Mouse (Mus musculus) left cerebral cortex, adult 8-10 months (tissue): ENCODE data around the gene Grk3. TPM values are rescaled to one million over a fixed set of nuclear protein-coding genes. Genes with fewer than 3 reads are reported as not detected.

ENCODE experiments used
- DNase-seq, 2 experiments: peaks; one replicate each; pipeline ENCODE4 v3.0.0; 2022; ENCODE audit warnings: low spot score in 2 of 2
- total RNA-seq, 4 experiments: library from RNA; stranded (reverse); gene quantifications; 2 replicates each; pipeline ENCODE4 v1.2.4; 2022

Grk3 gene
- 10 to 100 TPM; 72.3 to 87.3 (median 75.4) TPM for total RNA-seq

- no peak for DNase-seq
Measured at GRCm38 (mm10) chr5:113015236-113016061, at the start of gene Grk3. Grk3 (minus strand) TSS chr5:113015791.

- peak; percentile 33 to 70 for DNase-seq
Measured at GRCm38 (mm10) chr5:113054308-113054707, 38.7 kb upstream of the Grk3 start.

- DNase-seq = no peak
Measured at GRCm38 (mm10) chr5:113050581-113051185, 35.1 kb upstream of the Grk3 start.

GRCm38 (mm10) chr5:113049876-113050275 is 34.3 kb upstream of the Grk3 start:
- peak in 1 of 2 experiments; percentile 29 for DNase-seq

GRCm38 (mm10) chr5:113045511-113046273 is 30.1 kb upstream of the Grk3 start:
- DNase-seq = peak in 1 of 2 experiments; percentile 66

GRCm38 (mm10) chr5:113043531-113043930 is 27.9 kb upstream of the Grk3 start:
- peak in 1 of 2 experiments; percentile 73 for DNase-seq

GRCm38 (mm10) chr5:113041567-113042071 is 26.0 kb upstream of the Grk3 start:
- DNase-seq = peak in 1 of 2 experiments; percentile 75

- peak in 1 of 2 experiments; percentile 47 for DNase-seq
Measured at GRCm38 (mm10) chr5:113040776-113041175, 25.2 kb upstream of the Grk3 start.

GRCm38 (mm10) chr5:113038601-113039000 is 23.0 kb upstream of the Grk3 start:
- DNase-seq = no peak

- no peak for DNase-seq
Measured at GRCm38 (mm10) chr5:113035094-113036047, 19.8 kb upstream of the Grk3 start.

- DNase-seq = no peak
Measured at GRCm38 (mm10) chr5:113031201-113031754, 15.7 kb upstream of the Grk3 start.

- no peak for DNase-seq
Measured at GRCm38 (mm10) chr5:113030082-113030481, 14.5 kb upstream of the Grk3 start.

- no peak for DNase-seq
Measured at GRCm38 (mm10) chr5:113026706-113027105, 11.1 kb upstream of the Grk3 start.

GRCm38 (mm10) chr5:113024154-113024764 is 8.7 kb upstream of the Grk3 start:
- no peak for DNase-seq

GRCm38 (mm10) chr5:113018190-113018589 is 2.6 kb upstream of the Grk3 start:
- DNase-seq = peak in 1 of 2 experiments; percentile 75

- DNase-seq = no peak
Measured at GRCm38 (mm10) chr5:113017004-113017403, 1.4 kb upstream of the Grk3 start.

- no peak for DNase-seq
Measured at GRCm38 (mm10) chr5:113014808-113015235, 769 bp downstream of the Grk3 start.

GRCm38 (mm10) chr5:113014111-113014807 is 1.3 kb downstream of the Grk3 start:
- DNase-seq = no peak

GRCm38 (mm10) chr5:113011926-113012325 is 3.7 kb downstream of the Grk3 start:
- DNase-seq = no peak
